Mouse (Mus musculus) forebrain, embryonic 12.5 days (tissue): ENCODE results near the gene Kazn. TPM values are rescaled to one million over a fixed set of nuclear protein-coding genes. Genes with fewer than 3 reads are reported as not detected.

Experiments used
- ATAC-seq: fragments of 200-750 bp; cut with Nextera tagmentation; 2 replicates; pipeline ENCODE4 v1.8.0; 2017; ENCODE audit warnings: moderate TSS enrichment; ENCODE audit not compliant: low FRiP score
- H3K27ac ChIP-seq: fragments of 300-500 bp; sonication (generic); 2 replicates; pipeline ENCODE4 v1.5.1; 2016; ENCODE audit warnings: mild to moderate bottlenecking
- H3K27me3 ChIP-seq: fragments of 300-500 bp; sonication (generic); 2 replicates; pipeline ENCODE4 v1.6.1; 2016; ENCODE audit warnings: mild to moderate bottlenecking
- H3K36me3 ChIP-seq: fragments of 300-500 bp; sonication (generic); replicated peaks from 2 replicates; pipeline ENCODE4 v1.6.1; 2016; ENCODE audit warnings: mild to moderate bottlenecking
- H3K4me1 ChIP-seq: fragments of 300-500 bp; sonication (generic); 2 replicates; pipeline ENCODE4 v1.6.1; 2016
- H3K4me2 ChIP-seq: fragments of 300-500 bp; sonication (generic); 2 replicates; pipeline ENCODE4 v1.6.1; 2016; ENCODE audit warnings: mild to moderate bottlenecking, moderate library complexity
- H3K4me3 ChIP-seq: fragments of 300-500 bp; sonication (generic); replicated peaks from 2 replicates; pipeline ENCODE4 v1.5.1; 2016; ENCODE audit warnings: mild to moderate bottlenecking
- H3K9ac ChIP-seq: fragments of 300-500 bp; sonication (generic); 2 replicates; pipeline ENCODE4 v1.6.1; 2016; ENCODE audit warnings: mild to moderate bottlenecking
- H3K9me3 ChIP-seq: fragments of 300-500 bp; sonication (generic); 2 replicates; pipeline ENCODE4 v1.6.1; 2016
- WGBS: fragments of 180-500 bp; shearing (Covaris S2); methylation state at CpG from one replicate; pipeline ENCODE4 v1.1.7; 2016; 5-methylcytosine and 5-hydroxymethylcytosine counted together
- polyA plus RNA-seq: library from polyadenylated mRNA; unstranded; fragments of >200 nt; fragmentation: Nextera tagmentation; extraction: Ambion mirVana; gene quantifications from 2 replicates; pipeline ENCODE4 v1.2.1, GENCODE M21; 2016

Gene Kazn
- polyA plus RNA-seq, 1 experiment from 2014 or later, result 22.2 TPM

DNA sequence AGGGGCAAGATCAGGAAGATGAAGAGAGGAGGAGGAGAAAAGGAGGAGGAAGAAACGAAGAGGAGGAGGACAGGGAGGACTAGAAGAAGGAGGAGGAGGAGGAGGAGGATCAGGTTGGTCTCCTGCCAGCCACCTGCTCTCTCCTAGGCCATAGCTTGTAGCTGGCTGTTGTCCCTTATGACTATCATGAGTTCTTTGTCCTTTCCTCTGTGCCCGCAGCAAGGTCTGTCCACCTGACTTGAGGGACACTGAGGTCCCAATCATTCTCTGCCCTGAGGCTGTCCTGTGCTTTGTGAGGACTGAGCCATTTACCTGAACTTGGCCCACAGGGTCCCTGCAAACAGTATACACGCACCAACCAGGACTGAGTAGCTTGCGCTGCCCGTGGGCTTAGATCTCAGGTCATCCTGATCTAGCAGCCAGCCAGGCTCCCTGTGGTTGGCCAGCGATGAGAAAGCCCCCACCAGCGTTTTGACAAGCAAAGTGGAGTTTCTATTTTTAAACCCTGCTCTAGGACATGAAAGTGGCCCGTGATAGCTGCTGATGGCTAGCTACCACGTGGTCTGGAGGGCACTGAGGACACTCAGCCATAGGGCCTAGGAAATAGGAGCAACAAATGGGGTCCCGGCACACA lies 112.4 kb downstream of the Kazn start:
- Histone ChIP-seq H3K9ac (no peak overlapping the region), H3K27me3 (no peaks in the 10 kb centered on the region), H3K36me3 (no peaks in the 10 kb centered on the region), H3K9me3 (no peaks in the 10 kb centered on the region), H3K27ac (no peak overlapping the region), H3K4me2 (no peak overlapping the region), H3K4me1 (peaks cover 3% of the 10 kb centered on the region; the same call in 1 of the 2 replicates), H3K4me3 (no peak overlapping the region)
- no peak for ATAC-seq
- 81% methylated on average over 10 of the region's 10 CpGs for WGBS

DNA sequence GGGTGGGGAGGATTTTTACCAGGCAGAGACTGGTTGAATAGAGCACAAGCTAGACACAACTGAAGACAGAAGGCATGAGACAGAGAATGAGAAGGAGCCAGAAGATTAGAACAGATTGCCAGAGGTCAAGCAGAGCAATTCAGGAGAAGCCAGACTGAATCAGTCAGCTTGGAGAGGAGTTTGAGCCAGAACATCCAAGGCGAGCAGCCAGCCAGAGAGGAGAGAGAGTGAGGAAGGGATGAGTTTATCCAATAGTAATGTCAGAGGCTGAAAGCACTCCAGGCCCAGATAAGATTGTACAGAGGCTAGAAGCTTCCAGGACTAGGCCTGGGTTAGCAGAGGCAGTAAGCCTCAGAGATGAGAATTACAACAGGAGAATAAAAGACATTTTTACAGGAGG lies 118.0 kb downstream of the Kazn start:
- WGBS, result 52% methylated on average over 1 of the region's 1 CpGs
- H3K4me1 ChIP-seq, result peaks cover 10% of the 10 kb centered on the region
- no peaks in the 10 kb centered on the region for H3K36me3 ChIP-seq
- H3K27ac ChIP-seq, result no peak overlapping the region
- no peak overlapping the region for H3K4me3 ChIP-seq
- ATAC-seq, result no peak
- H3K9ac ChIP-seq, result no peak overlapping the region
- H3K9me3 ChIP-seq, result no peaks in the 10 kb centered on the region
- no peaks in the 10 kb centered on the region for H3K27me3 ChIP-seq
- H3K4me2 ChIP-seq, result no peak overlapping the region

DNA sequence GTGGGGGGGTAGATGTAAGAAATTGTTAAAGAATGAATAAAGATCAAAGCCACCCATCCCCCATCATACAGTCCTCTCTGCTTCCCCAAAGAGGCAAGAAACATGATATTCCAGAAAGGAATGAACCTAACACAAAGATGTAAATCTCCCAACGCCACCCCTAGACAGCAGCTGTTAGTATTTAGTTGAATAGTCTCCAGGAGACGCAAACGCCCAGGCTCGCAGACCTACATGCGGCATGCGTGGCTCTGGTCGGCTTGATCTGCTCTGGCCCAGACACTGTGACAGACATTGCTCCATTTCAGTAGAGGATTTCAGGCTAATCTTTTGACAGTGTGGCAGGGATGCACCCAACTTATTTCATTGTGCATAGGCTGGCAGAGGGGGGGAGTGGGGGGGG lies 120.7 kb downstream of the Kazn start:
- no peaks in the 10 kb centered on the region for H3K9me3 ChIP-seq
- WGBS, result 63% methylated on average over 7 of the region's 7 CpGs
- no peaks in the 10 kb centered on the region for H3K36me3 ChIP-seq
- no peak overlapping the region for H3K4me2 ChIP-seq
- H3K9ac ChIP-seq, result no peak overlapping the region
- no peak overlapping the region for H3K4me3 ChIP-seq
- peaks cover 13% of the 10 kb centered on the region for H3K4me1 ChIP-seq
- peak overlapping the region; percentile 36; the same call in 1 of the 2 replicates for H3K27ac ChIP-seq
- no peak for ATAC-seq
- H3K27me3 ChIP-seq, result no peaks in the 10 kb centered on the region; the same call in 1 of the 2 replicates

DNA sequence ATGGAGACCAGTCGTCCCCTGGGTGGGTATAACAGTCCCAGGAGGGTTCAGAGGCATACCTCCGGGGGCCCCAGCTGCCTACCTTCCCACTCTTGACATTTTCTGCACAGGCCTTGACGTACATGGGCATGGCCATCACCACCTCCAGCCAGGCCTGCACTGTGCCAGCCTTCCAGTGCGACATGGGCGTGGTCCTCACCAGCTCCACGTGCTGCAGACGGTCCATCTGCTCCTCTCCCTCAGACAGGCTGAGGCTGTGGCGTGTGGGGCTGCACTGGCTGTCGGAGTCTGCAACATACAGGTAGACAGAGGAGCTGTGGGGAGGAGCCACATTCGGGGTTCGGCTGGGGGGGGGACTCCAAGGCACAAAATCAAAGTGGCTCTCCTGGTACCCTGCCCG lies 121.2 kb downstream of the Kazn start:
- no peak overlapping the region for H3K27ac ChIP-seq
- no peak for ATAC-seq

DNA sequence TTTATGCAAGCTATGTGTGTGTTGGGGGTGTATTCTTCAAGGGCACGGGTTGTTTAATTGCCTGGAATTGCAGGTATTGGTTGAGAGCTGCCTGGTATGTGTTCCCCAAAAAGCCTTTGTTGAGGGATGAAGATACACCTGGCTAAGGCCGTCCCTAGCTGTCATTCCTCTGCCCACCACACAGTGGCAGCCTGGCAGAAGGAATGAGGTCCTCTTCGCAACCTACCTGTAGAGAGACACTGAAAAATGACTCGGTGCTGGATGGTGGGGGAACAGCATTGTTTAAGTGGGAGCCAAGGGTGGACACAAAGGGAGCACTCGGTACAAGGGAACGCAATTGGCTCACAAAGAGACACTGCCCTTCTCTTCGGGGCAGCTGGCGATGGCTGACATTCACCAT lies 125.9 kb downstream of the Kazn start:
- Histone ChIP-seq H3K36me3 (peaks cover 27% of the 10 kb centered on the region), H3K4me2 (no peak overlapping the region), H3K4me3 (no peak overlapping the region), H3K9me3 (no peaks in the 10 kb centered on the region), H3K4me1 (peaks cover 6% of the 10 kb centered on the region; the same call in 1 of the 2 replicates), H3K27ac (no peak overlapping the region), H3K27me3 (no peaks in the 10 kb centered on the region; the same call in 1 of the 2 replicates), H3K9ac (no peak overlapping the region)
- WGBS, result 34% methylated on average over 8 of the region's 8 CpGs
- no peak for ATAC-seq

More for the DNA sequence above, 121.2 kb downstream of the Kazn start:
- no peaks in the 10 kb centered on the region for H3K36me3 ChIP-seq
- no peak overlapping the region for H3K9ac ChIP-seq
- H3K4me1 ChIP-seq, result peaks cover 13% of the 10 kb centered on the region
- WGBS, result 85% methylated on average over 12 of the region's 12 CpGs
- H3K27me3 ChIP-seq, result no peaks in the 10 kb centered on the region; the same call in 1 of the 2 replicates
- H3K4me3 ChIP-seq, result no peak overlapping the region
- no peaks in the 10 kb centered on the region for H3K9me3 ChIP-seq
- H3K4me2 ChIP-seq, result no peak overlapping the region

DNA sequence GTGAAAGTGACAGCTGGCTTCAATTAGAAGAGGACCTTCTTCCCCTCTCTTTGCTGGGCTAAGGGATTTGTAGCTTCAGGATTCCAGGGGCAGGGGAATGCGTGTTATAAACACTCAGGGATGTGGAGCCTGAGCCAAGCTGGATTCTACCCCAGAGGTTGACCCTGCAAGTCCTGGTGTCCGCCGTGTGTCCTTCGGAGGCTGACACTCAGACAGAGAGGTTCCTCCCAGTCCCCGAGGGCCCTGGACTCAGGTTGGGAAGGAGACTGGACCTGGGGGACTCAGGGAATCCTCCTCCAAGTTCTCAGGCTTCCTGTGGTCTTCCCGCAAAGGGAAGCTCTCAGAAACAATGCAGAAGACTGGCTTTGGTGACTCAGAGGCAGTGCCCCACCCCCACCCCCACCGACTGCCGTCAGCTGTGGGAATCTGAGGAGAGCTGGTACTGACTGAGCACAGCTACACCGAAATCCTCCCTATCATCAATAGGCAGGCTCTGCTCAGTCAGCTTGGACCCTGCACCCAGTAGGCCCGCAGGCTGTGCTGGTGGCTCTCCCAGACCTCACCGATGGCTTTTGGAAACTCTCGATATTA lies 136.0 kb downstream of the Kazn start:
- no peaks in the 10 kb centered on the region for H3K9me3 ChIP-seq
- H3K4me1 ChIP-seq, result peaks cover 3% of the 10 kb centered on the region; the same call in 1 of the 2 replicates
- H3K27ac ChIP-seq, result 0 out of 2 replicates have a peak overlapping the region, but pooled peaks have one; percentile 10
- H3K9ac ChIP-seq, result no peak overlapping the region
- 0 out of 2 replicates have a peak, but pooled peaks cover under 1% of the 10 kb centered on the region for H3K27me3 ChIP-seq
- ATAC-seq, result no peak
- no peak overlapping the region for H3K4me2 ChIP-seq
- H3K4me3 ChIP-seq, result no peak overlapping the region
- H3K36me3 ChIP-seq, result peaks cover 25% of the 10 kb centered on the region
- 60% methylated on average over 12 of the region's 12 CpGs for WGBS

DNA sequence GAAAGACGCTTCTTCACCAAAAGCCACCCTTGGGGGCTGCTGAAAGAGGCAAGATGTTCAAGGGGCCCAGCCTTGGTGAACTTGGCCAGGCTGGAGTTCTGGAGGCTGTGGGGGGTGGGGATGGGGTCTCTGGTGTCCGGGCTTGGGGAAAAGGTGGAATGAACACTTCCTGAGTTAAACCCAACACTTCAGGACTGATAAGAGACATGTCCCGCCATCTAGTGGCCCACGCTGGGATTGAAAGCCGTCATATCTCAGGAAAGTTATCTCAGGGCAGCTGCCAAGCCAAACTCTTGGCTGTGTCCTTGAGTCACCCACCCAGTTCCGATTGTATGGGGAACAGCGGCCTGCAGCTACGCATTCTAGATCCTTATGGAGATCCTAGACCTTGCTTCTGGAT lies 140.9 kb downstream of the Kazn start:
- H3K4me3 ChIP-seq, result no peak overlapping the region
- H3K4me1 ChIP-seq, result peaks cover 12% of the 10 kb centered on the region
- H3K9me3 ChIP-seq, result no peaks in the 10 kb centered on the region
- peak; percentile 63 for ATAC-seq
- peaks cover 5% of the 10 kb centered on the region; the same call in 1 of the 2 replicates for H3K27me3 ChIP-seq
- no peaks in the 10 kb centered on the region for H3K36me3 ChIP-seq
- H3K27ac ChIP-seq, result no peak overlapping the region
- WGBS, result 27% methylated on average over 8 of the region's 8 CpGs
- no peak overlapping the region for H3K9ac ChIP-seq
- no peak overlapping the region for H3K4me2 ChIP-seq

DNA sequence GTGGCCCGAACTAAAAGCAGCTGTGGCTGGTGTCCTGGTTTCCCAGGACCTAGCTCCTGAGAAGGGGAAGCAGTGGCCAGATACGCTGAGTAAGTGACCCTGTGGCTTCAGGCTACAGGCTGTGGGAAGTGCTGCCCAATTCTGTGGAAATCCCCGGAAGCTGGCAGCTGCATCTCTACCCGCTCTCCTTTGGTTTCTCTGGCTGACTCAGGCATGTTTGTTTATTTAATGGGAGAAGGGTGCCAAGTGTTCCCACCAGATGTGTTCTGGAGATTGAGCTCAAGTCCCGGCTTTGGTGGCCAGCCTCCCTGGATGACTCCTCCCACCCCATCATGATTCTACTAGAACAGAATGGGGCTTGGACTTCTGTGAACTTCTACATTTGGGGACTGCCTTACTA lies 141.3 kb downstream of the Kazn start:
- Histone ChIP-seq H3K36me3 (no peaks in the 10 kb centered on the region), H3K4me1 (peaks cover 10% of the 10 kb centered on the region), H3K4me2 (no peak overlapping the region), H3K27ac (no peak overlapping the region), H3K9ac (no peak overlapping the region), H3K27me3 (peaks cover 5% of the 10 kb centered on the region; the same call in 1 of the 2 replicates), H3K4me3 (no peak overlapping the region), H3K9me3 (no peaks in the 10 kb centered on the region)
- ATAC-seq, result no peak
- 61% methylated on average over 5 of the region's 5 CpGs for whole genome bisulfite sequencing

DNA sequence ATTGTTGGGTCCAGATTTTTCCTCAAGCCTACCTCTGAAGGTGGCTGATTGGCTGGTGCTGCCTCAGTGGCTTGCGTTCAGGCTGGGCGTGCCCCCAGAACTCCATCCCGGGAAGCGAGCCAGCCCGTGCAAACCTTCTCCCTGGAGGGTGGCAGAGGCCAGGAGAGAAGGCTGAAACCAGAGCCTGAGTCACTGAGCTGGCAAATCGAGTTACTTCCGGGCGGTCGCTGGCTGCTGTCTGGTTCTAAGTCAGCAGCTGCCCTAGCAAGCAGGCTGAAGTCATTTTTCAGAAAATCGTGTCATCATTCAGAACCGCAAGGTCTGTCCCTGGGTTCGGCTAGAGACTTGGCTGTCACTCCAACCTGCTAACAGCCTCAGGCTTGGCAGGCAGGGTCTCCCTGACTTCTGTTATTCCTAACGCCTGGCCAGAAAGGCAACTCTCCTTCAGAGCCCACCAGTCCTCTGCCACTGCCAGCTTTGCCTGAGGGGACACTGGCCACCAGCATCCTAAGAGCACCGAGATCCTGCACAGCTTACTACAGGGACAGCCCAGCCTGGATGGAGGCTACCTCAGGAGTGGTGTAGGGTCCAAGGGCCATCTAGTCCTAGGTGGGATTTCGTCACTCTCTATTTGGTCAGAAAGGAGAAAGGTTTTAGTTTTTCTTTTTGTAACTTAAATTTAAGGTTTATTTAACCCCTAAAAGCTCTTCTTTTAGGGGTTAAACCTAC lies 143.5 kb downstream of the Kazn start:
- Histone ChIP-seq H3K4me3 (no peak overlapping the region), H3K9ac (no peak overlapping the region), H3K4me1 (peaks cover 10% of the 10 kb centered on the region), H3K9me3 (no peaks in the 10 kb centered on the region), H3K36me3 (no peaks in the 10 kb centered on the region), H3K27ac (no peak overlapping the region), H3K4me2 (no peak overlapping the region), H3K27me3 (peaks cover 5% of the 10 kb centered on the region; the same call in 1 of the 2 replicates)
- WGBS, result 46% methylated on average over 15 of the region's 15 CpGs
- ATAC-seq, result no peak

DNA sequence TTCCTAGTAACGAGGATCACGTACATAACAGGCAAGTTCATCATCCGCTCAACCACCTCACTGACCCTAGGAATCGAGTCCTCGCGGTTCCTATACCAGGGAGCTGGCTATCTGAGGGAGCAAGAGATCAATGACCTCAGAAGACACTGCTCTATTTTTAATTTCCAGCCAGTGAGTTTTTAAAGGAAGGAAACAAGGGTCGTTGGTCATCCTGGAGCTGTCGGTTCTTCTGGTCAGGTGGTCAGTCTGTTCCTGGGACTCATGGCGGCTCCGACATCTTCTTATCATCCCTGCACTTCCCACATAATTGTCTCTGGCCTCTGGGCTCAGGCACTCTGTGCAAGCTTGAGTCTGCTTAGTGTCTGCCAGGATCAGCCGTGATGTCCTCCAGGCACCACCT lies 144.8 kb downstream of the Kazn start:
- no peaks in the 10 kb centered on the region for H3K9me3 ChIP-seq
- no peak for ATAC-seq
- no peaks in the 10 kb centered on the region for H3K36me3 ChIP-seq
- H3K27me3 ChIP-seq, result peaks cover 8% of the 10 kb centered on the region
- no peak overlapping the region for H3K4me3 ChIP-seq
- H3K4me1 ChIP-seq, result peaks cover 10% of the 10 kb centered on the region
- H3K4me2 ChIP-seq, result no peak overlapping the region
- no peak overlapping the region for H3K9ac ChIP-seq
- H3K27ac ChIP-seq, result no peak overlapping the region
- WGBS, result 88% methylated on average over 11 of the region's 11 CpGs

DNA sequence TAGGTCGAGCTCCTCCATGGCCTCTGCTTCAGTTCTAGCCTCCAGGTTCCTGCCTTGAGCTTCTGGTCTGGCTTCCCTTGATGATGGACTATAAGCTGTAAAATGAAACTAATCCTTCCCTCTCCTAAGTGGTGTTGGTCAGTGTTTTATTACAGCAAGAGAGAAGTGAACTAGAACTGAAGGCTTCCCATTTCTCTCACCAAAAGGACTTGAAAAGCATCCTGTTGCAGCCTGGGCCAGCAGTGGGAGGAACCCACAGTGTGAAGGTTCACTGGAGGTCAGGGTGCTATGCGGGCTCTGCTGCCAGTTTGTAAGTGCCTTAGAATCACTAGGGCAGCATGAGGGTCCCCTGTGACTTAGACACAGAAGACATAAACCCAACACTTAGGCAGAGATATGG lies 148.1 kb downstream of the Kazn start:
- peaks cover 11% of the 10 kb centered on the region for H3K4me1 ChIP-seq
- peaks cover 10% of the 10 kb centered on the region for H3K27me3 ChIP-seq
- ATAC-seq, result no peak
- H3K36me3 ChIP-seq, result no peaks in the 10 kb centered on the region
- no peaks in the 10 kb centered on the region for H3K9me3 ChIP-seq
- no peak overlapping the region for H3K27ac ChIP-seq
- WGBS, result 79% methylated on average over 2 of the region's 2 CpGs
- H3K9ac ChIP-seq, result no peak overlapping the region
- H3K4me3 ChIP-seq, result no peak overlapping the region
- no peak overlapping the region for H3K4me2 ChIP-seq

DNA sequence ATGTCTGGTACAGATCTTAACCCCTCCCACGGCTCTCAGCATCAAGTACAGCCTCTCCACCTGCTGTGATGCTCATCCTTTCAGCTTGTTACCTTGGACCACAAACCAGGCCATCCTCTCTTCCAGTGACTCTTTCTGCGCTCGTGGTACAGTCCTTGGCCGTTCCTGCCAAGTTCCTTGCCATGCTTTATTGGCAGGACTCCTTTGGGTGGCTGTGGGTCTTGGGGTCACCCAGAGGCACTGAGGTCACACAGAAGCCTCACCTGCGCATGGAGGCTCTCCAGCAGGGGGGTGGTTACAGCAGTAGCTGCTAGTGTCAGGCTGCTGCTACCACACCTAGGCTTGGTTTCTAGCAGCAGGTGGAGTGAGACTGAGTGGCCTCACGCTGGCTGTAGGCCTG lies 149.2 kb downstream of the Kazn start:
- H3K9me3 ChIP-seq, result no peaks in the 10 kb centered on the region
- H3K4me3 ChIP-seq, result no peak overlapping the region
- ATAC-seq, result no peak
- H3K4me2 ChIP-seq, result no peak overlapping the region
- no peak overlapping the region for H3K27ac ChIP-seq
- no peak overlapping the region for H3K9ac ChIP-seq
- WGBS, result 74% methylated on average over 6 of the region's 6 CpGs
- peaks cover 22% of the 10 kb centered on the region for H3K27me3 ChIP-seq
- H3K36me3 ChIP-seq, result no peaks in the 10 kb centered on the region
- H3K4me1 ChIP-seq, result peaks cover 9% of the 10 kb centered on the region; the same call in 1 of the 2 replicates
